Mouse (Mus musculus) B cell, adult 62 days (primary cell): ENCODE measurements around the gene Gm21852. TPM values are rescaled to one million over a fixed set of nuclear protein-coding genes. Genes with fewer than 3 reads are reported as not detected.

Experiments used
- total RNA-seq: library from RNA; stranded (reverse); gene quantifications from 4 replicates; pipeline ENCODE4 v1.2.4, GENCODE M21; 2023

The Gm21852 gene
- total RNA-seq: not detected in 4 replicates

GRCm38 (mm10) chrY:40651896-40652295 lies at the start of gene Gm21852:
Gene Gm21852, minus strand, starts transcription at chrY:40651996.

Other genes with a start within 250 kb of the Gm21852 start
- gene Gm21797, start 123.8 kb upstream of the Gm21852 start, total RNA-seq: not detected in 4 replicates
- gene Gm20795, start 152.9 kb upstream of the Gm21852 start, total RNA-seq: not detected in 4 replicates